Mouse (Mus musculus) MEL (cell line): ENCODE measurements around the gene C9. TPM values are rescaled to one million over a fixed set of nuclear protein-coding genes. Genes with fewer than 3 reads are reported as not detected.

ENCODE experiments used
- DNase-seq: peaks from one replicate; pipeline ENCODE4 v3.0.0; 2011; ENCODE audit warnings: low read depth, low spot score
- H3K27ac ChIP-seq: 2 replicates; pipeline ENCODE4 v1.5.1; 2012; ENCODE audit warnings: low read depth, mild to moderate bottlenecking, control low read depth, low read length, moderate library complexity; ENCODE audit not compliant: control insufficient read depth
- H3K27me3 ChIP-seq, 2 experiments: fragments of 150-350 bp in 1 of 2; sonication (generic) in 1 of 2; 2 replicates each; pipeline ENCODE4 v1.6.1; 2012; ENCODE audit warnings: low read length in 2 of 2, mild to moderate bottlenecking in 2 of 2, improper control_type of control experiment in 1 of 2, moderate library complexity in 1 of 2; ENCODE audit not compliant: insufficient read depth in 2 of 2, control insufficient read depth in 1 of 2
- H3K36me3 ChIP-seq, 2 experiments: 2 replicates each; pipeline ENCODE4 v1.6.1; 2012 to 2014; ENCODE audit warnings: low read length in 2 of 2, improper control_type of control experiment in 1 of 2, inconsistent platforms in 1 of 2, mild to moderate bottlenecking in 1 of 2; ENCODE audit not compliant: insufficient read depth in 2 of 2, control insufficient read depth in 1 of 2
- H3K4me1 ChIP-seq, 2 experiments: fragments of 150-350 bp in 1 of 2; sonication (generic) in 1 of 2; 2 replicates each; pipeline ENCODE4 v1.6.1; 2012; ENCODE audit warnings: low read length in 2 of 2, improper control_type of control experiment in 1 of 2, mild to moderate bottlenecking in 1 of 2; ENCODE audit not compliant: insufficient read depth in 2 of 2, control insufficient read depth in 1 of 2
- H3K4me3 ChIP-seq, 2 experiments: fragments of 150-350 bp in 1 of 2; sonication (generic) in 1 of 2; 2 replicates each; pipeline ENCODE4 v1.5.1; 2012; ENCODE audit warnings: low read depth in 2 of 2, low read length in 2 of 2, mild to moderate bottlenecking in 2 of 2, moderate library complexity in 2 of 2, control low read depth in 1 of 2, improper control_type of control experiment in 1 of 2; ENCODE audit not compliant: control insufficient read depth in 1 of 2, insufficient read depth in 1 of 2
- H3K79me2 ChIP-seq: 2 replicates; pipeline ENCODE4 v1.6.1; 2012; ENCODE audit warnings: mild to moderate bottlenecking, low read length, moderate library complexity; ENCODE audit not compliant: control insufficient read depth, poor library complexity, insufficient read depth
- H3K9ac ChIP-seq: 2 replicates; pipeline ENCODE4 v1.6.1; 2012; ENCODE audit warnings: low read depth, mild to moderate bottlenecking, control low read depth, low read length, moderate library complexity; ENCODE audit not compliant: control insufficient read depth, poor library complexity, severe bottlenecking
- H3K9me3 ChIP-seq: fragments of 150-350 bp; sonication (generic); replicated peaks from 2 replicates; pipeline ENCODE4 v1.6.1; 2012; ENCODE audit warnings: mild to moderate bottlenecking, low read length, improper control_type of control experiment, moderate library complexity; ENCODE audit not compliant: insufficient read depth
- BHLHE40 ChIP-seq: IDR thresholded peaks from 2 replicates; pipeline ENCODE4 v1.6.1; 2012; ENCODE audit warnings: low read depth, mild to moderate bottlenecking, inconsistent platforms, low read length, improper control_type of control experiment, borderline replicate concordance
- CHD2 ChIP-seq: IDR thresholded peaks from 2 replicates; pipeline ENCODE4 v1.6.1; 2011; ENCODE audit warnings: low read length, improper control_type of control experiment
- E2F4 ChIP-seq: IDR thresholded peaks from 2 replicates; pipeline ENCODE4 v1.6.1; 2011; ENCODE audit warnings: low read depth, low read length, improper control_type of control experiment, borderline replicate concordance
- ETS1 ChIP-seq: IDR thresholded peaks from 2 replicates; pipeline ENCODE4 v1.6.1; 2012; ENCODE audit warnings: low read depth, mild to moderate bottlenecking, inconsistent platforms, low read length, improper control_type of control experiment, moderate library complexity
- GABPA ChIP-seq: IDR thresholded peaks from 2 replicates; pipeline ENCODE4 v1.6.1; 2012; ENCODE audit warnings: low read depth, mild to moderate bottlenecking, inconsistent platforms, low read length, improper control_type of control experiment, moderate library complexity
- GATA1 ChIP-seq: IDR thresholded peaks from 2 replicates; pipeline ENCODE4 v1.6.1; 2011; ENCODE audit warnings: low read depth, low read length, improper control_type of control experiment
- HCFC1 ChIP-seq: IDR thresholded peaks from 2 replicates; pipeline ENCODE4 v1.6.1; 2012; ENCODE audit warnings: low read depth, mild to moderate bottlenecking, inconsistent platforms, low read length, improper control_type of control experiment, moderate library complexity
- JUND ChIP-seq: IDR thresholded peaks from 2 replicates; pipeline ENCODE4 v1.6.1; 2011; ENCODE audit warnings: low read depth, mild to moderate bottlenecking, improper control_type of control experiment, low read length
- MAFK ChIP-seq: IDR thresholded peaks from 2 replicates; pipeline ENCODE4 v1.6.1; 2011; ENCODE audit warnings: low read depth, mild to moderate bottlenecking, low read length, improper control_type of control experiment, borderline replicate concordance
- MAX ChIP-seq: IDR thresholded peaks from 2 replicates; pipeline ENCODE4 v1.6.1; 2011; ENCODE audit warnings: low read length, improper control_type of control experiment
- MAZ ChIP-seq: IDR thresholded peaks from 2 replicates; pipeline ENCODE4 v1.6.1; 2012; ENCODE audit warnings: low read depth, mild to moderate bottlenecking, inconsistent platforms, low read length, improper control_type of control experiment
- MXI1 ChIP-seq: IDR thresholded peaks from 2 replicates; pipeline ENCODE4 v1.6.1; 2011; ENCODE audit warnings: mild to moderate bottlenecking, low read depth, low read length, improper control_type of control experiment
- MYB ChIP-seq: IDR thresholded peaks from 2 replicates; pipeline ENCODE4 v1.6.1; 2011; ENCODE audit warnings: mild to moderate bottlenecking, low read depth, low read length, improper control_type of control experiment
- MYC ChIP-seq: IDR thresholded peaks from 2 replicates; pipeline ENCODE4 v1.6.1; 2011; ENCODE audit warnings: low read depth, mild to moderate bottlenecking, low read length, improper control_type of control experiment, moderate library complexity
- POLR2A ChIP-seq, 2 experiments: IDR thresholded peaks; 2 replicates each; pipeline ENCODE4 v1.6.1; 2011 to 2012; ENCODE audit warnings: low read length in 2 of 2, mild to moderate bottlenecking in 2 of 2, control low read depth in 1 of 2, improper control_type of control experiment in 1 of 2, low read depth in 1 of 2, moderate library complexity in 1 of 2; ENCODE audit not compliant: control insufficient read depth in 1 of 2, insufficient read depth in 1 of 2, poor library complexity in 1 of 2
- RCOR1 ChIP-seq: IDR thresholded peaks from 2 replicates; pipeline ENCODE4 v1.6.1; 2012; ENCODE audit warnings: low read depth, mild to moderate bottlenecking, inconsistent platforms, low read length, improper control_type of control experiment
- TAL1 ChIP-seq: IDR thresholded peaks from 2 replicates; pipeline ENCODE4 v1.6.1; 2012; ENCODE audit warnings: mild to moderate bottlenecking, inconsistent platforms, low read length, moderate library complexity, mixed read lengths
- TBP ChIP-seq: IDR thresholded peaks from 2 replicates; pipeline ENCODE4 v1.8.0; 2011; ENCODE audit warnings: low read depth, low read length, improper control_type of control experiment
- TCF12 ChIP-seq: IDR thresholded peaks from 2 replicates; pipeline ENCODE4 v1.6.1; 2014; ENCODE audit warnings: low read depth, mild to moderate bottlenecking, inconsistent platforms, low read length, improper control_type of control experiment, moderate library complexity
- USF2 ChIP-seq, 2 experiments: IDR thresholded peaks; 2 replicates each; pipeline ENCODE4 v1.6.1; 2011 to 2012; ENCODE audit warnings: improper control_type of control experiment in 2 of 2, low read length in 2 of 2, borderline replicate concordance in 1 of 2, inconsistent platforms in 1 of 2, low read depth in 1 of 2, mild to moderate bottlenecking in 1 of 2; ENCODE audit not compliant: insufficient read depth in 1 of 2
- ZC3H11A ChIP-seq: IDR thresholded peaks from 2 replicates; pipeline ENCODE4 v1.6.1; 2012; ENCODE audit warnings: low read depth, mild to moderate bottlenecking, inconsistent platforms, low read length, improper control_type of control experiment
- ZNF384 ChIP-seq: IDR thresholded peaks from 2 replicates; pipeline ENCODE4 v1.6.1; 2012; ENCODE audit warnings: low read depth, mild to moderate bottlenecking, inconsistent platforms, low read length, improper control_type of control experiment
- polyA plus RNA-seq, 2 experiments: library from polyadenylated mRNA; stranded (reverse) in 1 of 2; unstranded in 1 of 2; fragments of >175 nt in 1 of 2; fragments of >200 nt in 1 of 2; gene quantifications; 2 replicates each; pipeline versions ENCODE4 v1.2.1 to v1.2.4; 2012; ENCODE audit warnings: low replicate concordance in 2 of 2, low read depth in 1 of 2; ENCODE audit not compliant: insufficient read length in 2 of 2, insufficient read depth in 1 of 2, missing spikeins in 1 of 2
- total RNA-seq: library from RNA; depleted of rRNA; stranded (reverse); fragments of 300-350 nt; gene quantifications from 2 replicates; pipeline ENCODE4 v1.2.3, GENCODE M21; 2012

Gene C9
- total and polyA plus RNA-seq, 3 experiments: not detected

DNA sequence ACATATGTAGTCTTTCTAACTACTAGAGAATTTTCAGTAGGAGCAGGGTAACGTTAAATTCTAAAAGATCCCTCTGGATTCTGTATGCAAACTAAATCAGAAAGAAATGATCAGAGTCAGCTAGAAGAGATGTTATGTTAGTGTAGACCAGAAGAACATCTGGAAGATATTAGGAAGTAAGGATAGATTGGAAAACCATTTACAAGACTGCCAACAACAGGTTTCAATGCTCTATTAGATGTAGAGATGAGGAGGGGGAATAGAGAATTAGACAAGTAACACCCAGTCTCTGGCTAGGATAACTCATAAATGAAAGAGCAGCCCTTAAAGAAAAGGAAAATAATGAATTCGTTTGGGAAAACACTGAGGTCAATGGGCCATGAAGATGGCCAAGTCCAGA lies 9.3 kb downstream of the C9 start:
- H3K4me3 ChIP-seq: no peak overlapping the region
- no peak for TF ChIP-seq CHD2
- TF ChIP-seq TCF12: no peak
- TF ChIP-seq MYB: no peak
- TF ChIP-seq MAZ: no peak
- TF ChIP-seq BHLHE40: no peak
- no peak for TF ChIP-seq USF2 (IDR thresholded peaks at IDR 0.05; ENCODE audit: borderline replicate concordance in 1 of 2, insufficient read depth in 1 of 2, low read depth in 1 of 2, low read length in 2 of 2)
- no peaks in the 10 kb centered on the region for H3K4me1 ChIP-seq
- no peak overlapping the region for H3K27ac ChIP-seq
- H3K9ac ChIP-seq: no peak overlapping the region
- no peaks in the 10 kb centered on the region for H3K36me3 ChIP-seq
- DNase-seq: no peak
- no peaks in the 10 kb centered on the region for H3K9me3 ChIP-seq
- H3K79me2 ChIP-seq: no peaks in the 10 kb centered on the region
- no peaks in the 10 kb centered on the region; a peak in 1 of 4 replicates for H3K27me3 ChIP-seq

DNA sequence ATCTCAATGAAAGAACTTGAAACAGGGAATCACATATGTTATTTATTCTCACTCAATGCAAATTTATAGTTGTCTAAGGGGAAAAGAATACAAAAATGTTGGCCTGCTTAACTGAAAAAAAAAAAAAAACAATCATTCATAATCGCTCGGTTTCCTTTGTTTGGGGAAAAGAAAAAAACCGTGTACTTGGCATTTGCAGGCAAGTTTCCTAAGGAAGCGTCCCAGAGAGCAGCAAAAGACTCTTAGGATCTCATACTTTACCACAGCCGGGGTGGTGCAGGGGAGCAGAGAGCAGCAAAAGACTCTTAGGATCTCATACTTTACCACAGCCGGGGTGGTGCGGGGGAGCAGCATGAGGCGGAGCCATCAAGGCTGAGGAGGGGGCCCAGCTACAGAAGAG lies 16.3 kb downstream of the C9 start:
- TF ChIP-seq MAFK (no peak), HCFC1 (no peak), POLR2A (IDR thresholded peaks at IDR 0.05; ENCODE audit: control insufficient read depth in 1 of 2, insufficient read depth in 1 of 2, low read depth in 1 of 2, low read length in 2 of 2, poor library complexity in 1 of 2) (no peak), CHD2 (no peak), TBP (no peak), MAX (no peak), ZC3H11A (no peak), ETS1 (no peak), MYB (no peak), MYC (no peak), TAL1 (no peak), TCF12 (no peak), ZNF384 (no peak), GATA1 (no peak), E2F4 (no peak), GABPA (no peak), RCOR1 (no peak), JUND (no peak), MXI1 (no peak)
- no peaks in the 10 kb centered on the region; a peak in 1 of 4 replicates for H3K27me3 ChIP-seq
- no peak for DNase-seq

More for the DNA sequence above, 16.3 kb downstream of the C9 start:
- H3K9ac ChIP-seq: no peak overlapping the region
- H3K4me3 ChIP-seq: no peak overlapping the region
- no peaks in the 10 kb centered on the region for H3K9me3 ChIP-seq
- H3K79me2 ChIP-seq: no peaks in the 10 kb centered on the region
- H3K4me1 ChIP-seq: no peaks in the 10 kb centered on the region
- H3K36me3 ChIP-seq: no peaks in the 10 kb centered on the region
- H3K27ac ChIP-seq: no peak overlapping the region
